ENCODE assay signal across 8 mouse cellular contexts in genomic region chr8:56550558-56551360, GRCm38 (mm10). TPM values are rescaled to one million over a fixed set of nuclear protein-coding genes. Genes with fewer than 3 reads are reported as not detected.
DNase-seq lines count a peak whose midpoint lies in the region; ATAC-seq lines count a peak whose summit lies in the region.

Gene Cep44, minus strand, starts transcription at chr8:56551047.
Gene Fbxo8, plus strand, starts transcription at chr8:56551090.

- no peaks in the 10 kb centered on the region for H3K27me3 ChIP-seq in lung, embryonic 16.5 days (ENCODE audit: control insufficient read depth, insufficient read depth, low read depth, low read length)

- under 1% methylated on average over 53 of the region's 53 CpGs for WGBS in lung, embryonic 16.5 days

- peak within 1 kb of the TSS; percentile 63 for H3K4me3 ChIP-seq in lung, embryonic 16.5 days (ENCODE audit: low read length)

- H3K4me1 ChIP-seq in lung, embryonic 16.5 days (replicated peaks; ENCODE audit: control insufficient read depth, insufficient read depth, low read length) = peaks cover 6% of the 10 kb centered on the region

- H3K36me3 ChIP-seq in lung, embryonic 16.5 days (ENCODE audit: control insufficient read depth, insufficient read depth, low read length) = no peaks in the 10 kb centered on the region

- H3K27ac ChIP-seq in lung, embryonic 16.5 days (ENCODE audit: low read length) = peak within 1 kb of the TSS; percentile 55

- peak within 1 kb of the TSS; percentile 89 for H3K9ac ChIP-seq in lung, embryonic 16.5 days (ENCODE audit: low read length)

- H3K9me3 ChIP-seq in lung, embryonic 16.5 days (ENCODE audit: control insufficient read depth, low read length) = no peaks in the 10 kb centered on the region

- peak within 1 kb of the TSS; percentile 74 for H3K4me2 ChIP-seq in lung, embryonic 16.5 days (ENCODE audit: low read depth, low read length)

- ATAC-seq in hematopoietic stem cell, adult 5-6 weeks (replicated peaks in 1 of 2; ENCODE audit: insufficient read depth in 1 of 2, low FRiP score in 2 of 2, low TSS enrichment in 1 of 2, low read depth in 1 of 2, poor library complexity in 2 of 2, severe bottlenecking in 2 of 2) = peak; percentile 60 to 75
- ATAC-seq in lung, embryonic 16.5 days (ENCODE audit: low read depth) = peak; percentile 90

- peak; percentile 82 for DNase-seq in MEL-GATA-1-ER (ENCODE audit: extremely low read depth, low read depth)
- peak; percentile 83 for DNase-seq in cerebellum, adult 8-10 months
- peak; percentile 81 for DNase-seq in forelimb bud, embryonic 11.5 days (ENCODE audit: low read depth, low spot score)
- DNase-seq in layer of hippocampus, adult 9-10 months (ENCODE audit: low spot score) = peak; percentile 73
- peak; percentile 62 for DNase-seq in ovary, postnatal 10 days (ENCODE audit: low spot score)
- DNase-seq in thymus, postnatal 10 days (ENCODE audit: low spot score in 2 of 2) = peak; percentile 72 to 79

RNA-seq across cellular contexts. Expression of gene Cep44, which starts in this region (rescaled TPM):
- total RNA-seq in hematopoietic stem cell, adult 5-6 weeks (2017) = 39.8 and 57.7 TPM in 2 replicates
- 35.3 and 39.0 TPM in 2 replicates for polyA plus RNA-seq in lung, embryonic 16.5 days (2015; fragmentation: Nextera tagmentation; extraction: Ambion mirVana)

RNA-seq across cellular contexts. Expression of gene Fbxo8, which starts in this region (rescaled TPM):
- 10.8 and 11.0 TPM in 2 replicates for total RNA-seq in hematopoietic stem cell, adult 5-6 weeks (2017)
- polyA plus RNA-seq in lung, embryonic 16.5 days (2015; fragmentation: Nextera tagmentation; extraction: Ambion mirVana) = 40.7 and 41.2 TPM in 2 replicates

Comparison
In these comparisons a context has a peak if more than half of its experiments do, and no peak if none do; other contexts are left out.
1. Peak in every context shown above with its lines: DNase-seq, ATAC-seq, H3K4me3 ChIP-seq and H3K27ac ChIP-seq.